Mouse (Mus musculus) ES-Bruce4 (cell line): ENCODE measurements at regions not wholly inside any gene's neighbourhood (a gene's known extent, or its start where the extent isn't known, plus 50 kb on each side); places are given as distances from the start of the nearest gene placed in this dataset.

Experiments used
- H3K27ac ChIP-seq: 2 replicates; pipeline ENCODE4 v1.5.1; 2012; ENCODE audit warnings: low read length, inconsistent platforms; ENCODE audit not compliant: insufficient read depth
- H3K27me3 ChIP-seq: 2 replicates; pipeline ENCODE4 v1.6.1; 2012; ENCODE audit warnings: mild to moderate bottlenecking, low read length, inconsistent platforms; ENCODE audit not compliant: control insufficient read depth, poor library complexity, insufficient read depth, severe bottlenecking
- H3K36me3 ChIP-seq: 2 replicates; pipeline ENCODE4 v1.6.1; 2012; ENCODE audit warnings: inconsistent platforms, mild to moderate bottlenecking, low read length, moderate library complexity; ENCODE audit not compliant: control insufficient read depth, poor library complexity, insufficient read depth, severe bottlenecking
- H3K4me1 ChIP-seq: one replicate; pipeline ENCODE4 v1.8.1; 2011; ENCODE audit warnings: low read length; ENCODE audit not compliant: control insufficient read depth, insufficient read depth
- H3K4me3 ChIP-seq: 2 replicates; pipeline ENCODE4 v1.5.1; 2011; ENCODE audit warnings: low read depth, mild to moderate bottlenecking, low read length
- H3K9ac ChIP-seq: 2 replicates; pipeline ENCODE4 v1.6.1; 2012; ENCODE audit warnings: low read depth, mild to moderate bottlenecking, inconsistent platforms; ENCODE audit not compliant: poor library complexity, severe bottlenecking
- H3K9me3 ChIP-seq: replicated peaks from 2 replicates; pipeline ENCODE4 v1.6.1; 2012; ENCODE audit warnings: mild to moderate bottlenecking, low read length, inconsistent platforms; ENCODE audit not compliant: control insufficient read depth, poor library complexity, insufficient read depth, severe bottlenecking
- CTCF ChIP-seq: IDR thresholded peaks from one replicate; pipeline ENCODE4 v1.8.1; 2011; ENCODE audit warnings: low read depth, low read length
- EP300 ChIP-seq: IDR thresholded peaks from 2 replicates; pipeline ENCODE4 v1.6.1; 2011; ENCODE audit warnings: low read depth, low read length; ENCODE audit not compliant: insufficient read depth
- POLR2A ChIP-seq: IDR thresholded peaks from one replicate; pipeline ENCODE4 v1.8.1; 2011; ENCODE audit warnings: low read length; ENCODE audit not compliant: insufficient read depth

GRCm38 (mm10) chr15:61009509-61009908 is 86.7 kb upstream of the A1bg start:
- no peak overlapping the region for H3K27ac ChIP-seq
- no peak overlapping the region for H3K9ac ChIP-seq
- no peaks in the 10 kb centered on the region for H3K36me3 ChIP-seq
- no peak overlapping the region for H3K4me3 ChIP-seq
- no peaks in the 10 kb centered on the region for H3K27me3 ChIP-seq
- no peaks in the 10 kb centered on the region for H3K9me3 ChIP-seq
- H3K4me1 ChIP-seq, result no peaks in the 10 kb centered on the region
- TF ChIP-seq POLR2A, result no peak
- no peak for TF ChIP-seq EP300
- no peak for TF ChIP-seq CTCF

GRCm38 (mm10) chr15:61007461-61008059 is 84.7 kb upstream of the A1bg start:
- no peaks in the 10 kb centered on the region for H3K36me3 ChIP-seq
- H3K27me3 ChIP-seq, result no peaks in the 10 kb centered on the region
- no peaks in the 10 kb centered on the region for H3K4me1 ChIP-seq
- no peak overlapping the region for H3K4me3 ChIP-seq
- no peak overlapping the region for H3K27ac ChIP-seq
- H3K9me3 ChIP-seq, result no peaks in the 10 kb centered on the region
- no peak overlapping the region for H3K9ac ChIP-seq
- TF ChIP-seq EP300 (no peak), POLR2A (no peak), CTCF (no peak)

GRCm38 (mm10) chr15:61006608-61007007 is 83.8 kb upstream of the A1bg start:
- H3K4me3 ChIP-seq, result no peak overlapping the region
- no peaks in the 10 kb centered on the region for H3K9me3 ChIP-seq
- no peaks in the 10 kb centered on the region for H3K4me1 ChIP-seq
- no peaks in the 10 kb centered on the region for H3K36me3 ChIP-seq
- TF ChIP-seq POLR2A (no peak), EP300 (no peak), CTCF (no peak)
- H3K27ac ChIP-seq, result no peak overlapping the region
- H3K9ac ChIP-seq, result no peak overlapping the region
- no peaks in the 10 kb centered on the region for H3K27me3 ChIP-seq

- Histone ChIP-seq H3K9ac (no peak overlapping the region), H3K27ac (no peak overlapping the region), H3K36me3 (no peaks in the 10 kb centered on the region), H3K9me3 (no peaks in the 10 kb centered on the region), H3K4me3 (no peak overlapping the region), H3K4me1 (no peaks in the 10 kb centered on the region), H3K27me3 (no peaks in the 10 kb centered on the region)
- TF ChIP-seq CTCF, result no peak
- no peak for TF ChIP-seq POLR2A
- TF ChIP-seq EP300, result no peak
Observed at GRCm38 (mm10) chr15:60993971-60994690, 71.3 kb upstream of the A1bg start.

- H3K27me3 ChIP-seq, result no peaks in the 10 kb centered on the region
- TF ChIP-seq CTCF (no peak), EP300 (no peak), POLR2A (no peak)
- no peak overlapping the region for H3K9ac ChIP-seq
- no peaks in the 10 kb centered on the region for H3K9me3 ChIP-seq
- no peak overlapping the region for H3K4me3 ChIP-seq
- H3K36me3 ChIP-seq, result no peaks in the 10 kb centered on the region
- no peak overlapping the region for H3K27ac ChIP-seq
- H3K4me1 ChIP-seq, result no peaks in the 10 kb centered on the region
Observed at GRCm38 (mm10) chr15:60993394-60993793, 70.6 kb upstream of the A1bg start.

GRCm38 (mm10) chr15:60982576-60982975 is 59.8 kb upstream of the A1bg start:
- Histone ChIP-seq H3K4me1 (no peaks in the 10 kb centered on the region), H3K36me3 (no peaks in the 10 kb centered on the region), H3K27me3 (no peaks in the 10 kb centered on the region), H3K9me3 (no peaks in the 10 kb centered on the region), H3K27ac (no peak overlapping the region), H3K9ac (no peak overlapping the region), H3K4me3 (no peak overlapping the region)
- TF ChIP-seq EP300 (no peak), CTCF (no peak), POLR2A (no peak)
